Mouse (Mus musculus) hindbrain, embryonic 11.5 days (tissue): ENCODE results near the gene Csf2ra. TPM values are rescaled to one million over a fixed set of nuclear protein-coding genes. Genes with fewer than 3 reads are reported as not detected.
"Not testable (repeated sequence)": the region's sequence is repeated elsewhere in the genome, so short reads cannot be mapped to it uniquely, and the experiment has no call there.

ENCODE experiments used
- ATAC-seq: fragments of 200-750 bp; cut with Nextera tagmentation; 2 replicates; pipeline ENCODE4 v1.8.0; 2017; ENCODE audit warnings: mild to moderate bottlenecking, moderate TSS enrichment, moderate library complexity; ENCODE audit not compliant: low FRiP score
- DNase-seq: peaks from one replicate; pipeline ENCODE4 v3.0.0-alpha.2; 2015; ENCODE audit warnings: low spot score
- H3K27ac ChIP-seq: fragments of 300-500 bp; sonication (generic); 2 replicates; pipeline ENCODE4 v1.5.1; 2014; ENCODE audit warnings: mild to moderate bottlenecking, low read depth, low read length
- H3K27me3 ChIP-seq: fragments of 300-500 bp; sonication (generic); 2 replicates; pipeline ENCODE4 v1.6.1; 2014; ENCODE audit warnings: mild to moderate bottlenecking, low read length, moderate library complexity, mixed read lengths; ENCODE audit not compliant: control insufficient read depth, insufficient read depth
- H3K36me3 ChIP-seq: fragments of 300-500 bp; sonication (generic); 2 replicates; pipeline ENCODE4 v1.6.1; 2014; ENCODE audit warnings: mild to moderate bottlenecking, low read length, moderate library complexity, mixed read lengths; ENCODE audit not compliant: control insufficient read depth, insufficient read depth
- H3K4me1 ChIP-seq: fragments of 300-500 bp; sonication (generic); replicated peaks from 2 replicates; pipeline ENCODE4 v1.6.1; 2014; ENCODE audit warnings: low read length, mixed read lengths; ENCODE audit not compliant: control insufficient read depth, insufficient read depth
- H3K4me2 ChIP-seq: fragments of 300-500 bp; sonication (generic); replicated peaks from 2 replicates; pipeline ENCODE4 v1.6.1; 2014; ENCODE audit warnings: mild to moderate bottlenecking, low read depth, low read length
- H3K4me3 ChIP-seq: fragments of 300-500 bp; sonication (generic); 2 replicates; pipeline ENCODE4 v1.5.1; 2014; ENCODE audit warnings: low read depth, low read length
- H3K9ac ChIP-seq: fragments of 300-500 bp; sonication (generic); 2 replicates; pipeline ENCODE4 v1.6.1; 2014; ENCODE audit warnings: low read depth, low read length
- H3K9me3 ChIP-seq: fragments of 300-500 bp; sonication (generic); 2 replicates; pipeline ENCODE4 v1.6.1; 2016; ENCODE audit warnings: low read length; ENCODE audit not compliant: control insufficient read depth
- WGBS: fragments of 180-500 bp; shearing (Covaris S2); extraction: QIAGEN DNeasy Blood & Tissue Kit; methylation state at CpG from one replicate; pipeline ENCODE4 v1.1.7; 2014; 5-methylcytosine and 5-hydroxymethylcytosine counted together
- polyA plus RNA-seq: library from polyadenylated mRNA; unstranded; fragments of >200 nt; fragmentation: Nextera tagmentation; extraction: Ambion mirVana; gene quantifications from 2 replicates; pipeline ENCODE4 v1.2.1, GENCODE M21; 2014

Csf2ra gene
- polyA plus RNA-seq, 1 experiment from 2014 or later: 18.5 TPM

GRCm38 (mm10) chr19:61226928-61227854 is 1.0 kb downstream of the Csf2ra start:
- Histone ChIP-seq H3K4me1 (no peaks in the 10 kb centered on the region), H3K27ac (peak overlapping the region; percentile 69), H3K4me3 (peak overlapping the region; percentile 60), H3K4me2 (peak overlapping the region; percentile 57), H3K36me3 (no peaks in the 10 kb centered on the region), H3K27me3 (no peaks in the 10 kb centered on the region), H3K9me3 (no peaks in the 10 kb centered on the region), H3K9ac (peak overlapping the region; percentile 58)
- 2% methylated on average over 60 of the region's 71 CpGs for WGBS
- ATAC-seq (peak; percentile 87), DNase-seq (peak; percentile 90)

- no peaks in the 10 kb centered on the region for H3K27me3 ChIP-seq
- no peaks in the 10 kb centered on the region for H3K4me1 ChIP-seq
- H3K4me3 ChIP-seq: peak overlapping the region; percentile 60
- WGBS: 4% methylated on average over 59 of the region's 71 CpGs
- DNase-seq (peak; percentile 87), ATAC-seq (peak; percentile 33)
- peak overlapping the region; percentile 69 for H3K27ac ChIP-seq
- H3K4me2 ChIP-seq: peak overlapping the region; percentile 57
- H3K9ac ChIP-seq: peak overlapping the region; percentile 34; the same call in 1 of the 2 replicates
- no peaks in the 10 kb centered on the region for H3K9me3 ChIP-seq
- H3K36me3 ChIP-seq: no peaks in the 10 kb centered on the region
Measured at GRCm38 (mm10) chr19:61226401-61226927, 1.8 kb downstream of the Csf2ra start.

- DNase-seq (peak; percentile 90), ATAC-seq (peak; percentile 55)
- Histone ChIP-seq H3K27me3 (no peaks in the 10 kb centered on the region), H3K36me3 (no peaks in the 10 kb centered on the region), H3K4me3 (peak overlapping the region; percentile 60), H3K9ac (0 out of 2 replicates have a peak overlapping the region, but pooled peaks have one; percentile 5), H3K4me2 (peak overlapping the region; percentile 57), H3K27ac (no peak overlapping the region), H3K9me3 (no peaks in the 10 kb centered on the region), H3K4me1 (no peaks in the 10 kb centered on the region)
- 7% methylated on average over 70 of the region's 70 CpGs for WGBS
Measured at GRCm38 (mm10) chr19:61225526-61226400, 2.5 kb downstream of the Csf2ra start.

GRCm38 (mm10) chr19:61224678-61225525 is 3.3 kb downstream of the Csf2ra start:
- Histone ChIP-seq H3K27ac (no peak overlapping the region), H3K4me1 (no peaks in the 10 kb centered on the region), H3K4me2 (peak overlapping the region; percentile 57), H3K27me3 (no peaks in the 10 kb centered on the region), H3K4me3 (peak overlapping the region; percentile 60), H3K9ac (no peak overlapping the region), H3K9me3 (no peaks in the 10 kb centered on the region), H3K36me3 (no peaks in the 10 kb centered on the region)
- peak; percentile 26 for ATAC-seq
- 34% methylated on average over 37 of the region's 53 CpGs for WGBS
- DNase-seq: peak; percentile 24

GRCm38 (mm10) chr19:61223706-61224328 is 4.4 kb downstream of the Csf2ra start:
- Histone ChIP-seq H3K4me1 (no peaks in the 10 kb centered on the region), H3K9ac (no peak overlapping the region), H3K36me3 (no peaks in the 10 kb centered on the region), H3K4me2 (no peak overlapping the region), H3K27me3 (no peaks in the 10 kb centered on the region), H3K9me3 (no peaks in the 10 kb centered on the region), H3K4me3 (no peak overlapping the region), H3K27ac (no peak overlapping the region)
- DNase-seq (no peak), ATAC-seq (no peak)
- 90% methylated on average over 6 of the region's 6 CpGs for WGBS

GRCm38 (mm10) chr19:61207506-61207905 is 20.7 kb downstream of the Csf2ra start:
- not testable (repeated sequence) for H3K9ac ChIP-seq, DNase-seq, ATAC-seq, H3K4me1 ChIP-seq, H3K4me2 ChIP-seq, H3K36me3 ChIP-seq, H3K27me3 ChIP-seq, H3K4me3 ChIP-seq, H3K9me3 ChIP-seq, H3K27ac ChIP-seq
- 82% methylated on average over 6 of the region's 6 CpGs for WGBS

- no peak for ATAC-seq
- H3K4me3 ChIP-seq: no peak overlapping the region
- 26% methylated on average over 10 of the region's 10 CpGs for WGBS
Measured at GRCm38 (mm10) chr19:61199836-61200235, 28.4 kb downstream of the Csf2ra start.

More at GRCm38 (mm10) chr19:61199836-61200235, 28.4 kb downstream of the Csf2ra start:
- no peak overlapping the region for H3K4me2 ChIP-seq
- H3K9me3 ChIP-seq: no peaks in the 10 kb centered on the region
- H3K36me3 ChIP-seq: no peaks in the 10 kb centered on the region
- no peaks in the 10 kb centered on the region for H3K4me1 ChIP-seq
- H3K27me3 ChIP-seq: no peaks in the 10 kb centered on the region
- DNase-seq: peak; percentile 40
- no peak overlapping the region for H3K27ac ChIP-seq
- no peak overlapping the region for H3K9ac ChIP-seq
